Mouse (Mus musculus): Measurements from ENCODE around the gene Eif2s1. TPM values are rescaled to one million over a fixed set of nuclear protein-coding genes. Genes with fewer than 3 reads are reported as not detected.
"Not testable (repeated sequence)": the region's sequence is repeated elsewhere in the genome, so short reads cannot be mapped to it uniquely, and the experiment has no call there.

The Eif2s1 gene
- total RNA-seq, 2 experiments from 2014 or later, result 48.4 to 63.7 TPM

- intact Hi-C loops (cut with DNase I), result no loop called here
- peak; percentile 4 to 61 for DNase-seq (ENCODE audit: low spot score in 2 of 2)
These were observed 50.2 kb downstream of the Eif2s1 start for GRCm38 (mm10) chr12:78911707-78912417.

- no peak for DNase-seq (ENCODE audit: low spot score in 2 of 2)
- intact Hi-C loops (cut with DNase I), result no loop called here
These were observed 52.8 kb downstream of the Eif2s1 start for GRCm38 (mm10) chr12:78914458-78914857.

- no peak for DNase-seq (ENCODE audit: low spot score in 2 of 2)
- intact Hi-C loops (cut with DNase I), result loop anchor here (5.0 kb wide), 1 partner anchor 107 kb away; no protein-coding TSS in a partner anchor
These were observed 53.9 kb downstream of the Eif2s1 start for GRCm38 (mm10) chr12:78915561-78915960.

DNA sequence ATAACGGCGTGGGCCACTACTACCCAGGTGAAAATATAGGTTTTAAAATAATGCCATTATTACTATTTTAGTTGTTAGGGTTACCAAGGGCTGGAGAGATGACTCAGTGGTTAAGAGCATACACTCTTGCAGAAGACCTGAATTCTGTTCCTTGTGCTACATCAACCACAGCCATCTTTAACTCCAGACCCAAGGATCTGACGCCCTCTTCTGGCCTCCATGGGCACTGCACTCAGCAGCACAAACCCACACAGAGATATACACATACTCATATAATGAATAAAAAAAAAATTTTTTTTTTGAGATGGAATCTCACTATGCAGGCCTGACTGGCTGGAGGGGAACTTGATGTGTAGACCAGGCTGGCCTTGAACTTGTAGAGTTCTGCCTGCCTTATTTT, 54.7 kb downstream of the Eif2s1 start:
- no peak for DNase-seq (ENCODE audit: low spot score in 2 of 2)
- intact Hi-C loops (cut with DNase I), result loop anchor here (5.0 kb wide), 1 partner anchor 106 kb away; no protein-coding TSS in a partner anchor

DNA sequence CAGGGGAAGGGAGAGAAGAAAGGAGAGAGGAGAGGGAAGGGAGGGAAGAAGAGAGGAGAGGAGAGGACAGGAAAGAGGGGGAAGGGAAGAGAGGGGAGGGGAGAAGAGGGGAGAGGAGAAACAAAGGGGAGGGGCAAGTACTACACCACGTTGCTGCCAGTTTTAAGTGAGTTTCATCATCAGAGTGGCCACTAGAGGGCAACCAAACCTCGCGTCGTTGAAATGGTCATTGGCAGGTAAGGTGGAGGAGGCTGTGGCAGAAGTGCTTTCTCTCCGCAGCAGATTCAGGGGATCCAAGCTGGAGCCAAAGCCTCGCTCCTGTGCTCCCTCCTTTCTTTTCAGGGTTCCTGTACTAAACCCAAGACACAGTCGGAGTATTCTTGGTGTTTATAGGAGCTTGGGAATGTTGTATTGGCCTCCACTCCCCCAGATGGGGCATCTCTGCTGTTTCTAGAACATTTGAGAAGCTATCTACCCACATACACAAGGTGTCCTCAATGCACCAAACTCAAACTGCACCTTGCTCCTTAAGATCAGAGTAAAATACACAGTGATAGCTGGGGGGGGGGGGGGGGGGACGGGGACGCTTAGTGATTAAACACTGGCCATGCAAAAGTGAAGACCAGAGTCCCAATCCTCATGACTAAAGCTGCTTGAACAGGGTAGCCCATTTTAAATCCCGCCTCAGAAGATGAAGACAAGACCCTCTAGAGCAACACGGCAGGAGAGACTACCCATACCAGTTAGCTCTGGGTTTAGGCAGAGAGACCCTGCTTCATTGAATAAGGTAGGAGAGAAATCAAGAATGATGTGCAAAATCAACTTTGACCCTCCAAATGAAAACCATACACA, 56.8 kb downstream of the Eif2s1 start:
- DNase-seq (ENCODE audit: low spot score in 2 of 2), result peak; percentile 85 to 93
- intact Hi-C loops (cut with DNase I), result loop anchor here (1.0 to 5.0 kb wide), 4 partner anchors 88 to 179 kb away; no protein-coding TSS in a partner anchor

DNA sequence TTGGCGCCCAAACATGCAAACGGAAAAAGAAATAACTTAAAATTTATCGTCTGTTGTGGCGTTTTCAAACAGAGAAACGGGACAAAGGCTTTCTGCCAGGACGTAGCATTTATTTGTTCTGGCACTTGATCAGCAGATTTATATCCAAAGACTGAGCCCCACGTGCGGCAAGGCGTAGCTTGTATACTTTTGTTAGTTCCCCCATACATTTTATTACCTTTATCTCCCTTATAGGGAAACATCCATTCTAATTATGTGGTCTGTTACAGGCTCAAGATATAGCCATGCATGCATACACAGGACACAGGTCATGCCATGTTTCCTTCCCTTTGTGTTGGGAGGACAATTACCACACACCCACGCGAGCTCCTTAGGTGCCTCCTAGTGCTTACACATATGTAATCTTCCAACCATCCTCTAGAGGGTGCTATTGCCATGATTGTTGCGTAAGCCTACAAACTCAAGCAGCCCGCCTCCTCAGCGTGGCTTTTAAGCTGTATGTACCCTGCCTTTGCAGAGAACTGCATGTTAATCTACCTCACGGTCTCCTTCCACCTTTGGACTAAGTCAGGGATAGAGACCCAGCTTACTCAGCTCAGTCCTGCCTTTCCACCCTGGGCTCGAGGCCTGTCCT, 57.6 kb downstream of the Eif2s1 start:
- intact Hi-C loops (cut with DNase I), result loop anchor here (5.0 kb wide), 1 partner anchor 103 kb away; no protein-coding TSS in a partner anchor
- peak; percentile 76 to 89 for DNase-seq (ENCODE audit: low spot score in 2 of 2)

DNA sequence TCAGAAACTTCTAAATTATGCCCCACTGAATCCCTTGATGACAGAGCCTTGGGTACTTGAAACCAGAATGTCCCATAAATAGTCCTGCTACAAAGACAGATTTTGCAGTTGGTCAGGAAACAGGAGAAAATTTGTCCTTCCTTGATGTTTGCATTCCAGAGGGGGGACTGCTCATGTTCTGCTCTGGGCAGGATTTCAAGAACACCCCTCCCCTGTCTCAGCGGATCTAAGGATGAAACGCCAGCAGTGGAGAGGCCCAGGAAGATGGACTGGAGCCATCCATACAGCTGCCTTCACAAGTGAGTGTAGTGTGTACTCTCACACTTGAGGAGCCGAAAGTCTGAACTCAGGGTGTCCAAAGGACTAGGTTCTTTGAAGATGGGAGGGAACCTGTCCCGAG, 59.8 kb downstream of the Eif2s1 start:
- intact Hi-C loops (cut with DNase I), result no loop called here
- no peak for DNase-seq (ENCODE audit: low spot score in 2 of 2)

DNA sequence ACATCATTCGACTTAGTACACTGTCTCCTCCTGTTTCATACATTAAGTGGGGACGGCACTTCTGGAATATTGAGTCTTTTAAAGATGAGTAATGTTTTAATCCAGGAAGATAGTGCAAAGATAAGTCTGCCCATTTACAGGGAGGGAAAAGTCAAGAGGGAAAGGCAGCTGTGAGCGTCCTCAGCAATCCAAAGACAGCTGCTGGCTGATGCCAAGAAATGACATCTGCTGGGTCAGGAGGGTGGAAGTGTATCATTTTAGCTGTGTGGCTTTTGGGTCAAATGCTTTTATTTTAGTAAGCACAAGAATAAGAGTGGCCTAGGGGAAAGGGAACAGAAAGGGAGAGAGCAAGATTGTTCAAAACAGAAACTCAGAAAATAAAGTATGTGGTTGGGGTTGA, 60.4 kb downstream of the Eif2s1 start:
- intact Hi-C loops (cut with DNase I), result no loop called here

DNA sequence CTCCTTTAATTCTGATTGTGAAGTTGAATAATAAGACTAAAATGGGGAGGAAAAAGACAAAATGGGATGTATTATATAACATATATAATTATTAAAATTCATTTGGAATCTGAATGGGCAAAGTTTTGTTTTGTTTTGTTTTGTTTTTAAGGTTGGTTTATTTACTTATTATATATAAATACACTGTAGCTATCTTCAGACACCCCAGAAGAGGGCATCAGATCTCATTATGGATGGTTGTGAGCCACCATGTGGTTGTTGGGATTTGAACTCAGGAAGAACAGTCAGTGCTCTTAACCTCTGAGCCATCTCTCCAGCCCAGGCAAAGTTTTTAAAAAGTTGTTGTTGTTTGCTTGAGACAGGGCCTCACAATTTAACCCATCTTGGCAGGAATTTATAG, 61.4 kb downstream of the Eif2s1 start:
- DNase-seq (ENCODE audit: low spot score in 2 of 2); intact Hi-C loops (cut with DNase I): not testable (repeated sequence)

More for the DNA sequence above, 60.4 kb downstream of the Eif2s1 start:
- no peak for DNase-seq (ENCODE audit: low spot score in 2 of 2)

DNA sequence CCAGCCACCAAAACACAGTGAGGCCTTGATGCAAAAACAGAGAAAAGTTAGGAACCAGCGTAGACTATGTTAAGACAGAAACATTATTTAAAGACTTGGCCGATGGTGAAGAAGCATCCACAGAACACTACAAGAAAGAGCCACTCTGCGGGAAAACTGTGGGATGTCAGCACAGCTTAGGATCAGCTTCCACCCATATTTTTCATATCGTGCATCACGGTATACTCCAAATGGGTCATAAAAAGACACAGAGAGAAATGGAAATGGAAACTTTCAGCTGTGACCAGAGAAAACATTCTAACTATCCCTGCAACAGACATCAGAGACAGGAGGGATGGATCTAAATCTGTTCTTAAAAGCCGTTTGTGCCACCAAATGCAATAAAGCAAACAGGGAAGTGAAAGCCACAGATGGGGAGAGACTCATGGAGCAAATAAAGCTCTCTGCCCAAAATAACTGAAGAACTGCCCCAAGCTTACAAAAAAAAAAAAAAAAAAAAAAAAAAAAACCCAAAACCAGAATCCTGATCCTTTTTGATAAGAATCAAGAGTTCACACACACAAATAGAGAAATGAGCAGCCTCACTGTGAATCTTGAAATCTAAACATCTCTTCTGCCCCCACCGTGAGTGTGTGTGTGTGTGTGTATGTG, 62.0 kb downstream of the Eif2s1 start:
- DNase-seq (ENCODE audit: low spot score in 2 of 2), result peak in 1 of 2 experiments; percentile 74
- intact Hi-C loops (cut with DNase I), result no loop called here

DNA sequence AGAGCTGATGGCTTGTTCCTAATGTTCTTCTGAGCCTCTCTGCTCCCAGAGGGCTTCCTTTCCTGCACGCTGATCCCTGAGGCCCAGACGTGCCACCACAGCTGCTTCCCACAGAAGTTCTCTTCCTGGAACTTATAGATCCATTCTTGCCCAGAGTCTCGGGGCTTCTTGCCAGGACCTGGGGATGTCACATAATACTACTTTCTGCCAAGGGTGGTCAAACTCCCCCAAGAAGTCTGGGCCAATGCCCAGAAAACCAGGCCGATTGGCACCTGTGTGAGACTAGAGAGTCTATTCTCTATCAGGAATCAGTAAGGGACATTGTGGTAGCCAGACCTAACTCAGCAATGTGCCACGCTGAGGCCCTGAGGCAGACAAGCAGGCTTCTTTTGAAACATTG, 65.7 kb downstream of the Eif2s1 start:
- DNase-seq (ENCODE audit: low spot score in 2 of 2), result no peak
- intact Hi-C loops (cut with DNase I), result no loop called here

DNA sequence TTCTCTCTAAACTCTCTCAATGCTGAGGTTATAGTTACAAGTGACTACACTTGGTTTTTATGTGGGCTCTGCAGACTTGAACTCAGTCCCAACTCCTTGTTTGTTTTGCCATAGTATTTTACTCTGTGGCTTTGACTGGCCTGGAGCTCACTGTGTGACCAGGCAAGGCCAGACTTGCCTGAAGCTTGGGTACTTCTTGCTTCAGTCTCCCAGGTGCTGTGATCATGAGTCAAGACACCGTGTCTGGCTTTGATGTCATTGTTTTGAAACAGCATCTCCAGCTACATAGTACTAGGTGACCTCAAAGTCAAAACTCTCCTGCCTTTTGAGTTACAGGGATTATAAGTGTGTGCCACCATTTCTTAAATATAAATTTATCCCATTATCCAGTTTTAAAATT, 68.3 kb downstream of the Eif2s1 start:
- DNase-seq (ENCODE audit: low spot score in 2 of 2), result no peak
- intact Hi-C loops (cut with DNase I), result no loop called here

- intact Hi-C loops (cut with DNase I), result no loop called here
- no peak for DNase-seq (ENCODE audit: low spot score in 2 of 2)
These were observed 74.9 kb downstream of the Eif2s1 start for GRCm38 (mm10) chr12:78936494-78936893.

Other genes starting within 250 kb of the Eif2s1 start
- 1 to 10 TPM in 1 of 2 experiments, under 1 TPM in 1; 0.69 to 2.2 TPM for gene Fam71d, start 170.3 kb upstream of the Eif2s1 start, total RNA-seq (2021)
- 10 to 100 TPM; 22.4 to 28.3 TPM for gene Mpp5, start 112.9 kb upstream of the Eif2s1 start, total RNA-seq (2021)
- 100 to 1,000 TPM; 295 to 301 TPM for gene Atp6v1d, start 181 bp upstream of the Eif2s1 start, total RNA-seq (2021)
- under 1 TPM in 1 of 2 experiments, not detected in 1; 0.21 TPM for gene Plek2, start 45.1 kb downstream of the Eif2s1 start, total RNA-seq (2021)
- gene Tmem229b, start 145.8 kb downstream of the Eif2s1 start, total RNA-seq (2021), result 10 to 100 TPM; 37.8 to 39.4 TPM
- 10 to 100 TPM in 1 of 2 experiments, 1 to 10 TPM in 1; 9.3 to 12.5 TPM for gene Plekhh1, start 167.3 kb downstream of the Eif2s1 start, total RNA-seq (2021)
- 10 to 100 TPM in 1 of 2 experiments, 1 to 10 TPM in 1; 9.5 to 11.8 TPM for gene Pigh, start 227.8 kb downstream of the Eif2s1 start, total RNA-seq (2021)

All from left cerebral cortex, postnatal 25 days (tissue).